Mouse (Mus musculus) kidney, embryonic 14.5 days (tissue): ENCODE results near the gene Iapp. TPM values are rescaled to one million over a fixed set of nuclear protein-coding genes. Genes with fewer than 3 reads are reported as not detected.

Experiments
- polyA plus RNA-seq: library from polyadenylated mRNA; unstranded; fragments of >200 nt; fragmentation: Nextera tagmentation; extraction: Ambion mirVana; gene quantifications from 2 replicates; pipeline ENCODE4 v1.2.1, GENCODE M21; 2014

The Iapp gene
- polyA plus RNA-seq, 1 experiment from 2014 or later = not detected

Other genes with a start within 250 kb of the Iapp start
- 0.53 and 1.3 TPM in 2 replicates for gene Slco1a6, start 89.9 kb upstream of the Iapp start, polyA plus RNA-seq
- gene Slco1a5, start 24.6 kb downstream of the Iapp start, polyA plus RNA-seq = 0.12 TPM in 1 of 2 replicates, not detected in the other
- 17.3 and 19.6 TPM in 2 replicates for gene Pyroxd1, start 47.2 kb downstream of the Iapp start, polyA plus RNA-seq
- gene Recql, start 88.7 kb downstream of the Iapp start, polyA plus RNA-seq = 18.3 and 30.8 TPM in 2 replicates
- 110 and 122 TPM in 2 replicates for gene Golt1b, start 88.8 kb downstream of the Iapp start, polyA plus RNA-seq
- gene Spx, start 115.0 kb downstream of the Iapp start, polyA plus RNA-seq = 0.43 and 0.95 TPM in 2 replicates
- not detected in 2 replicates for gene Gys2, start 174.7 kb downstream of the Iapp start, polyA plus RNA-seq
- 578 and 592 TPM in 2 replicates for gene Ldhb, start 209.5 kb downstream of the Iapp start, polyA plus RNA-seq